Mouse (Mus musculus) liver, embryonic 14.5 days (tissue): ENCODE results near the gene Elavl2. TPM values are rescaled to one million over a fixed set of nuclear protein-coding genes. Genes with fewer than 3 reads are reported as not detected.

ENCODE experiments used
- ATAC-seq: fragments of 200-750 bp; cut with Nextera tagmentation; 2 replicates; pipeline ENCODE4 v1.8.0; 2017; ENCODE audit warnings: moderate number of reproducible peaks, mild to moderate bottlenecking, moderate library complexity; ENCODE audit not compliant: insufficient read depth
- DNase-seq, 3 experiments: peaks; one replicate each; pipeline ENCODE4 v3.0.0-alpha.2; 2012 to 2013; ENCODE audit warnings: low read depth in 3 of 3, low spot score in 3 of 3
- H3K27ac ChIP-seq: fragments of 300-500 bp; sonication (generic); 2 replicates; pipeline ENCODE4 v1.5.1; 2014; ENCODE audit warnings: moderate library complexity, mild to moderate bottlenecking, control low read depth, inconsistent platforms
- H3K27me3 ChIP-seq: fragments of 300-500 bp; sonication (generic); 2 replicates; pipeline ENCODE4 v1.6.1; 2014; ENCODE audit warnings: mild to moderate bottlenecking, low read length, moderate library complexity; ENCODE audit not compliant: control insufficient read depth, insufficient read depth
- H3K36me3 ChIP-seq: fragments of 300-500 bp; sonication (generic); replicated peaks from 2 replicates; pipeline ENCODE4 v1.6.1; 2014; ENCODE audit warnings: low read depth; ENCODE audit not compliant: control insufficient read depth, insufficient read depth
- H3K4me1 ChIP-seq, 2 experiments: fragments of 200-500 bp in 1 of 2; fragments of 300-500 bp in 1 of 2; sonication (generic) in 1 of 2; replicated peaks; 2 replicates each; pipeline ENCODE4 v1.6.1; 2012 to 2014; ENCODE audit warnings: antibody characterized with exemption in 1 of 2, inconsistent platforms in 1 of 2, low read length in 1 of 2; ENCODE audit not compliant: control insufficient read depth in 2 of 2, insufficient read depth in 2 of 2
- H3K4me2 ChIP-seq: fragments of 300-500 bp; sonication (generic); 2 replicates; pipeline ENCODE4 v1.6.1; 2014; ENCODE audit warnings: low read depth, mild to moderate bottlenecking, control low read depth, moderate library complexity
- H3K4me3 ChIP-seq, 2 experiments: fragments of 200-500 bp in 1 of 2; fragments of 300-500 bp in 1 of 2; sonication (generic) in 1 of 2; 2 replicates each; pipeline ENCODE4 v1.5.1; 2012 to 2014; ENCODE audit warnings: low read depth in 2 of 2, low read length in 2 of 2, mild to moderate bottlenecking in 2 of 2, control low read depth in 1 of 2, inconsistent platforms in 1 of 2, moderate library complexity in 1 of 2; ENCODE audit not compliant: insufficient read depth in 1 of 2
- H3K9ac ChIP-seq: fragments of 300-500 bp; sonication (generic); replicated peaks from 2 replicates; pipeline ENCODE4 v1.6.1; 2014; ENCODE audit warnings: mild to moderate bottlenecking, control low read depth, moderate library complexity
- H3K9me3 ChIP-seq: fragments of 300-500 bp; sonication (generic); 2 replicates; pipeline ENCODE4 v1.6.1; 2016; ENCODE audit warnings: low read length, mixed read lengths; ENCODE audit not compliant: control insufficient read depth
- CTCF ChIP-seq: IDR thresholded peaks from 2 replicates; pipeline ENCODE4 v1.5.1; 2016; ENCODE audit warnings: antibody characterized with exemption, low read depth, control low read depth
- EP300 ChIP-seq: IDR thresholded peaks from 2 replicates; pipeline ENCODE4 v1.6.1; 2016; ENCODE audit warnings: antibody characterized with exemption, low read depth
- WGBS: fragments of 180-500 bp; shearing (Covaris S2); extraction: QIAGEN DNeasy Blood & Tissue Kit; methylation state at CpG from one replicate; pipeline ENCODE4 v1.1.7; 2014; ENCODE audit not compliant: insufficient replicate concordance; 5-methylcytosine and 5-hydroxymethylcytosine counted together
- polyA plus RNA-seq, 2 experiments: library from polyadenylated mRNA; depleted of rRNA in 1 of 2; stranded (reverse) in 1 of 2; unstranded in 1 of 2; fragments of >200 nt; fragmentation: Nextera tagmentation in 1 of 2; extraction: Ambion mirVana in 1 of 2; gene quantifications; 2 replicates each; pipeline versions ENCODE4 v1.2.1 to v1.2.3; 2012 to 2014

Elavl2 gene
- polyA plus RNA-seq, 2 experiments = 0.03 to 0.32 TPM

- ATAC-seq (no peak), DNase-seq (no peak)
- Histone ChIP-seq H3K9me3 (no peaks in the 10 kb centered on the region), H3K4me3 (no peak overlapping the region), H3K27ac (no peak overlapping the region), H3K4me1 (no peaks in the 10 kb centered on the region), H3K36me3 (no peaks in the 10 kb centered on the region), H3K27me3 (no peaks in the 10 kb centered on the region), H3K4me2 (no peak overlapping the region), H3K9ac (no peak overlapping the region)
- TF ChIP-seq EP300 (no peak), CTCF (no peak)
- 40% methylated on average over 5 of the region's 5 CpGs for WGBS
Observed at GRCm38 (mm10) chr4:91391987-91392598, 8.5 kb downstream of the Elavl2 start.

DNA sequence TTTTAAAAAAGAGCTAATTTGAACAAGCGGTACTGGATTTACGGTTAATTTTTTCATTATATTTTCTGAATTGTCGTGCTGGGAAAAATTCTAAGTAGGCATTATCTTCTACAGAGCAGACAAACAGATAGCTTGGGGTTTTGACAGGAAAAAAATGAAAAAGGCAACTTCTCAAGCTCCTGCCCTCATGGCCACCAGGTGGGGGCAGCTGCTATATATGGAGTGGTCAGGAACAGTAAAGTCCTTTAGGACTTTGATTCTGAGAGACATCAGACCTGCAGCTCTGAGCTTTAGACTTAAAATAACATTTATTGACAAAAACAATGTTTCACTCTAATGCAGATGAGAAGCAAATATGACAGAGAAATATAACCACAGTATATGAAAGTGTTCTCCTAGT is 12.9 kb downstream of the Elavl2 start:
- 74% methylated on average over 3 of the region's 3 CpGs for WGBS

GRCm38 (mm10) chr4:91381201-91381627 is 19.4 kb downstream of the Elavl2 start:
- 0 out of 4 replicates have a peak, but pooled peaks cover 0 to 1% of the 10 kb centered on the region in 2 experiments for H3K4me1 ChIP-seq
- WGBS = 4% methylated on average over 13 of the region's 13 CpGs
- no peak overlapping the region for H3K4me3 ChIP-seq
- H3K9ac ChIP-seq = no peak overlapping the region
- TF ChIP-seq EP300 = no peak
- no peak for TF ChIP-seq CTCF
- no peak for ATAC-seq
- no peaks in the 10 kb centered on the region for H3K9me3 ChIP-seq
- H3K27me3 ChIP-seq = no peaks in the 10 kb centered on the region; the same call in none of the 2 replicates
- H3K27ac ChIP-seq = no peak overlapping the region
- H3K36me3 ChIP-seq = no peaks in the 10 kb centered on the region
- H3K4me2 ChIP-seq = no peak overlapping the region
- DNase-seq = no peak

More for the DNA sequence above, 12.9 kb downstream of the Elavl2 start:
- ATAC-seq (no peak), DNase-seq (no peak)
- Histone ChIP-seq H3K9me3 (no peaks in the 10 kb centered on the region), H3K9ac (no peak overlapping the region), H3K27me3 (no peaks in the 10 kb centered on the region), H3K27ac (no peak overlapping the region), H3K4me2 (no peak overlapping the region), H3K4me3 (no peak overlapping the region), H3K36me3 (no peaks in the 10 kb centered on the region), H3K4me1 (no peaks in the 10 kb centered on the region)
- TF ChIP-seq EP300 (no peak), CTCF (no peak)

DNA sequence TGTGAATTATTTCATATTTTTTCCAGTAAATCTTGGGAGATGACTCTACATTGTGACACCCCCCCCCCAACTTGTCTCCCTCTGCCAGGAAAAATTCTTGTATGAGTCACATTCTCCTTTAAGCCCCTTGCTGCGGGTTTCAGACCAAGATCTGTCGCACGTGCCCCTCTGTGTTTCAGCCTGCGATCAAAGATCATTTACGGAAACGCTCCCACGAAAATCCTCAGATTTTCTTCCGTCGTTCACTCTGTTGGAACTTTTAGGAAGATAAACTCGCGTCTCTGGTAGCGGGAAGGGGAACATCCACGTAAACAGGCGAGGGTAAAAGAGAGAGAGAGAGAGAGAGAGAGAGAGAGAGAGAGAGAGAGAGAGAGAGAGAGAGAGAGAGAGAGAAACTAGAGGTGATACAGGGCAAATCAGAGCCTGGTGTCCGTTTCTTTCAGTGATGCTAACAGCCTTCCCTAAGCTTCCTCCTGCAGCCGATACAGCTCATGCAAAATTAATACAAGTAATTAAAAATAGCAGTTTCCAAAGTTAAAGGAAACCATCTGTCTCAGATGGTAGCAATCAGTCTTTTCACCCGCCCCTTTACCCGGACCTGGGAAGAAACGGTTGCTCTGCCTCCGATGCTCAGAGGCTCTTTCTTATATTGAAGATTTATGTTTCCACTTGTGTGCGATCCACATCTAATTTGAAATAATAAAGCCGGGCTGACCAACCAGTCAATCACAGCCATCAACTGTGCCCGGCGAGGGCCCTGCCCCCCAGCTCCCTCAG is 20.1 kb downstream of the Elavl2 start:
- Histone ChIP-seq H3K9me3 (no peaks in the 10 kb centered on the region), H3K4me3 (no peak overlapping the region), H3K27me3 (peaks cover 1% of the 10 kb centered on the region), H3K27ac (no peak overlapping the region), H3K9ac (no peak overlapping the region), H3K4me1 (0 out of 4 replicates have a peak, but pooled peaks cover 0 to 1% of the 10 kb centered on the region in 2 experiments), H3K36me3 (no peaks in the 10 kb centered on the region), H3K4me2 (no peak overlapping the region)
- DNase-seq = no peak
- 10% methylated on average over 24 of the region's 24 CpGs for WGBS
- no peak for ATAC-seq
- no peak for TF ChIP-seq CTCF
- TF ChIP-seq EP300 = no peak

- WGBS = 0% methylated on average over 9 of the region's 9 CpGs
- no peak for ATAC-seq
- H3K36me3 ChIP-seq = no peaks in the 10 kb centered on the region
- no peak overlapping the region for H3K27ac ChIP-seq
- no peak overlapping the region for H3K4me2 ChIP-seq
- H3K27me3 ChIP-seq = peaks cover 11% of the 10 kb centered on the region
- H3K4me3 ChIP-seq = no peak overlapping the region
- no peaks in the 10 kb centered on the region for H3K9me3 ChIP-seq
- DNase-seq = no peak
- peaks cover 0 to 1% of the 10 kb centered on the region in 2 experiments; a peak in 1 of 4 replicates for H3K4me1 ChIP-seq
- no peak overlapping the region for H3K9ac ChIP-seq
- no peak for TF ChIP-seq EP300
- TF ChIP-seq CTCF = no peak
Observed at GRCm38 (mm10) chr4:91379559-91379958, 21.0 kb downstream of the Elavl2 start.
